9 mouse cellular contexts compared by ENCODE assay signal in the genomic region with DNA sequence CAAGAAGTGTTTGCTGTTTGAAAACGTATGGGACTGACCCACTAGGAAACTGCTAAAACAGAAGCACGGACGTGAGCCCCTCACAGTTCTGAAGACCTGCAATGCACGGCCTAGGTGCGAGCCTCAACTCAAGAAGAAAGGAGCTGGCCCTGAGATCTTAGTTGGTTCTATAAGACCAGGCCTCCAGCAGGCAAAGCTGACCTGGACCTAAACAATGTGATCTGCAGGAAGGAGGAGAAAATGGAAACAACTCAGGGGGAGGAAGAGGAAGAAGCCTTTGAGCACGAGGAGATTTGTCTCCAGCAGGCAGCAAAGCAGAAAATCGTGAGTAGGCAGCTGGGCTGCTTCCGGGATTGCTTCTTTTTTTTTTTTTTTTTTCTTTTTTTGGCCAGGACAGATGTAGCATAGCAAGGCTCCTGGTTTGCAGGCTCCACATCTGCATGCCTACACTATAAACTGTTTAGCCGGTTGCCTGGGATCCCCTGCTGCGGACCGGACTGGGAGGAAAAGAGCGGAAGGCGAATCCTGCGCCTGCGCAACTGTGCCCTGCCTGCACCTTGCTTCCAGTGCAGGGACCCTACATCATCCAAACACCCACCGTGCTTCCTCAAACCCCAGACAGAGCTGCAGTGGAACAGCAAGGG. TPM values are rescaled to one million over a fixed set of nuclear protein-coding genes. Genes with fewer than 3 reads are reported as not detected.
DNase-seq lines count a peak whose midpoint lies in the region; ATAC-seq and TF ChIP-seq lines count a peak whose summit lies in the region.
"Had no signal": no experiment of that assay in that cellular context is flagged by ENCODE, and none has a peak within 500 bp of the region (broad histone marks: within the 10 kb centered on the region; RNA-seq: fewer than 3 reads in every experiment).

No protein-coding gene starts in this region.

- peaks cover 34% of the 10 kb centered on the region for H3K4me1 ChIP-seq in lung, embryonic 15.5 days
- H3K4me1 ChIP-seq in lung, adult 2 months (ENCODE audit: control insufficient read depth, insufficient read depth, low read length) = peaks cover 3% of the 10 kb centered on the region; the same call in 1 of the 2 replicates
- peaks cover 39% of the 10 kb centered on the region for H3K4me1 ChIP-seq in heart, embryonic 10.5 days
- no peaks in the 10 kb centered on the region for H3K4me1 ChIP-seq in stomach, embryonic 15.5 days

- no peak overlapping the region for H3K9ac ChIP-seq in lung, embryonic 15.5 days
- H3K9ac ChIP-seq in stomach, embryonic 15.5 days = no peak overlapping the region
- H3K9ac ChIP-seq: liver, embryonic 14.5 days had no signal

- H3K4me3 ChIP-seq in lung, embryonic 15.5 days = no peak overlapping the region
- H3K4me3 ChIP-seq in lung, adult 2 months (replicated peaks; ENCODE audit: extremely low read depth, low read depth, low read length) = no peak overlapping the region
- H3K4me3 ChIP-seq in heart, embryonic 10.5 days = no peak overlapping the region
- H3K4me3 ChIP-seq in stomach, embryonic 15.5 days (replicated peaks) = no peak overlapping the region

- H3K9me3 ChIP-seq in lung, embryonic 15.5 days = no peaks in the 10 kb centered on the region
- no peaks in the 10 kb centered on the region for H3K9me3 ChIP-seq in heart, embryonic 10.5 days
- no peaks in the 10 kb centered on the region for H3K9me3 ChIP-seq in stomach, embryonic 15.5 days

- no peak for ATAC-seq in lung, embryonic 15.5 days (ENCODE audit: borderline replicate concordance, extremely low read depth, low FRiP score, low TSS enrichment)
- ATAC-seq in stomach, embryonic 15.5 days (ENCODE audit: insufficient read depth, low FRiP score, low read depth) = no peak

- H3K36me3 ChIP-seq in lung, embryonic 15.5 days = no peaks in the 10 kb centered on the region
- H3K36me3 ChIP-seq in heart, embryonic 10.5 days = no peaks in the 10 kb centered on the region
- no peaks in the 10 kb centered on the region for H3K36me3 ChIP-seq in stomach, embryonic 15.5 days

- intact Hi-C loops in left cerebral cortex, postnatal 4 days (cut with DNase I) = no loop called here

- TF ChIP-seq POLR2A in lung, adult 2 months (IDR thresholded peaks at IDR 0.05; ENCODE audit: borderline replicate concordance, extremely low read depth, low read depth, low read length) = no peak

- DNase-seq in lung, adult 2 months = no peak
- DNase-seq in heart, embryonic 10.5 days (ENCODE audit: low spot score) = no peak
- peak; percentile 14 for DNase-seq in left cerebral cortex, postnatal 4 days
- no peak for DNase-seq in cerebellum, adult 11-12 months
- DNase-seq in adrenal gland, adult (ENCODE audit: inconsistent age in 2 of 2, low spot score in 1 of 2) = no peak
- DNase-seq: adrenal gland, adult 2 months had no signal

- H3K27ac ChIP-seq in lung, embryonic 15.5 days = peak overlapping the region; percentile 82
- H3K27ac ChIP-seq in heart, embryonic 10.5 days = 0 out of 2 replicates have a peak overlapping the region, but pooled peaks have one; percentile 19
- peak overlapping the region; percentile 54; the same call in 1 of the 2 replicates for H3K27ac ChIP-seq in stomach, embryonic 15.5 days
- H3K27ac ChIP-seq: liver, embryonic 14.5 days had no signal

- no peaks in the 10 kb centered on the region for H3K27me3 ChIP-seq in lung, embryonic 15.5 days
- H3K27me3 ChIP-seq in heart, embryonic 10.5 days (ENCODE audit: insufficient read depth, poor library complexity, severe bottlenecking) = 0 out of 2 replicates have a peak, but pooled peaks cover 4% of the 10 kb centered on the region
- no peaks in the 10 kb centered on the region for H3K27me3 ChIP-seq in stomach, embryonic 15.5 days (replicated peaks)

- WGBS in lung, embryonic 15.5 days = 49% methylated on average over 16 of the region's 16 CpGs
- WGBS in lung, adult 2 months = 42% methylated on average over 16 of the region's 16 CpGs
- WGBS in heart, embryonic 10.5 days = 61% methylated on average over 16 of the region's 16 CpGs
- WGBS in stomach, embryonic 15.5 days = 53% methylated on average over 16 of the region's 16 CpGs

- H3K4me2 ChIP-seq in lung, embryonic 15.5 days = no peak overlapping the region
- H3K4me2 ChIP-seq in stomach, embryonic 15.5 days = peak overlapping the region; percentile 4; the same call in 1 of the 2 replicates

- no peak for TF ChIP-seq CTCF in lung, adult 2 months (IDR thresholded peaks at IDR 0.05; ENCODE audit: insufficient read depth, low read length)

RNA-seq across cellular contexts. Expression of a gene that starts 39.3 kb away (rescaled TPM):
- 35.1 and 36.6 TPM in 2 replicates for polyA plus RNA-seq in lung, embryonic 15.5 days (2015; fragmentation: Nextera tagmentation; extraction: Ambion mirVana)
- polyA plus RNA-seq in lung, adult 2 months (2012; rRNA removed) = 11.1 and 13.7 TPM in 2 replicates
- 16.4 and 19.3 TPM in 2 replicates for polyA plus RNA-seq in heart, embryonic 10.5 days (2016; fragmentation: Nextera tagmentation; extraction: Ambion mirVana)
- 10 to 100 TPM; 34.3 to 41.2 TPM for total RNA-seq in left cerebral cortex, postnatal 4 days (2021)
- polyA plus RNA-seq in stomach, embryonic 15.5 days (2015; fragmentation: Nextera tagmentation; extraction: Ambion mirVana) = 25.7 and 27.9 TPM in 2 replicates

Comparison
In these comparisons a context has a peak if more than half of its experiments do, and no peak if none do; other contexts are left out.
1. H3K27ac ChIP-seq: peak in every context shown above with its lines; median percentile 82 in lung, embryonic 15.5 days; 54 in stomach, embryonic 15.5 days; 19 in heart, embryonic 10.5 days.